Mouse (Mus musculus) kidney, adult 2 months (tissue): ENCODE measurements around the gene Tbc1d1. TPM values are rescaled to one million over a fixed set of nuclear protein-coding genes. Genes with fewer than 3 reads are reported as not detected.
A peak's percentile ranks its signal among the peaks of the same experiment; 100 is the strongest.

Experiments used
- DNase-seq: peaks from one replicate; pipeline ENCODE4 v3.0.0; 2021
- H3K27ac ChIP-seq: fragments of 200-500 bp; 2 replicates; pipeline ENCODE4 v1.5.1; 2012; ENCODE audit warnings: low read depth, low read length, control low read depth, inconsistent platforms; ENCODE audit not compliant: insufficient read depth
- H3K27me3 ChIP-seq: fragments of 200-500 bp; replicated peaks from 2 replicates; pipeline ENCODE4 v1.6.1; 2012; ENCODE audit warnings: mild to moderate bottlenecking, moderate library complexity, low read length, inconsistent platforms; ENCODE audit not compliant: control insufficient read depth, insufficient read depth
- H3K36me3 ChIP-seq: fragments of 200-500 bp; 2 replicates; pipeline ENCODE4 v1.6.1; 2012; ENCODE audit warnings: mild to moderate bottlenecking, moderate library complexity, low read length, inconsistent platforms; ENCODE audit not compliant: control insufficient read depth, insufficient read depth
- H3K4me1 ChIP-seq: fragments of 200-500 bp; 2 replicates; pipeline ENCODE4 v1.6.1; 2011; ENCODE audit warnings: low read length; ENCODE audit not compliant: control insufficient read depth, insufficient read depth
- H3K4me3 ChIP-seq: fragments of 200-500 bp; 2 replicates; pipeline ENCODE4 v1.5.1; 2011; ENCODE audit warnings: mild to moderate bottlenecking, low read depth, low read length, control low read depth; ENCODE audit not compliant: insufficient read depth
- CTCF ChIP-seq: fragments of 200-500 bp; conservative IDR thresholded peaks from 2 replicates; pipeline ENCODE4 v1.5.1; 2011; ENCODE audit warnings: low read depth, mild to moderate bottlenecking, control low read depth, low read length, moderate library complexity, mixed read lengths; ENCODE audit not compliant: insufficient read depth, insufficient read length
- POLR2A ChIP-seq: fragments of 200-500 bp; IDR thresholded peaks from one replicate; pipeline ENCODE4 v1.6.1; 2011; ENCODE audit warnings: low read depth, low read length, control low read depth
- WGBS: fragments of 180-500 bp; shearing (Covaris S2); methylation state at CpG from one replicate; pipeline ENCODE4 v1.1.7; 2018; 5-methylcytosine and 5-hydroxymethylcytosine counted together
- polyA plus RNA-seq: library from polyadenylated mRNA; depleted of rRNA; stranded (reverse); fragments of >200 nt; gene quantifications from 2 replicates; pipeline ENCODE4 v1.2.3, GENCODE M21; 2012

The Tbc1d1 gene
- polyA plus RNA-seq, 1 experiment: 38.3 TPM

- WGBS: 55% methylated on average over 13 of the region's 13 CpGs
- H3K4me3 ChIP-seq: no peak overlapping the region
- H3K4me1 ChIP-seq: peaks cover 8% of the 10 kb centered on the region
- H3K27me3 ChIP-seq: no peaks in the 10 kb centered on the region
- no peak for DNase-seq
- no peaks in the 10 kb centered on the region for H3K36me3 ChIP-seq
- H3K27ac ChIP-seq: no peak overlapping the region
- TF ChIP-seq CTCF (no peak), POLR2A (no peak)
Observed at GRCm38 (mm10) chr5:64372292-64372961, 216.3 kb downstream of the Tbc1d1 start.

- WGBS: 74% methylated on average over 5 of the region's 5 CpGs
- no peak overlapping the region for H3K27ac ChIP-seq
- H3K36me3 ChIP-seq: no peaks in the 10 kb centered on the region
- TF ChIP-seq CTCF: no peak
- TF ChIP-seq POLR2A: no peak
- H3K27me3 ChIP-seq: no peaks in the 10 kb centered on the region
- DNase-seq: no peak
- H3K4me1 ChIP-seq: no peaks in the 10 kb centered on the region
- no peak overlapping the region for H3K4me3 ChIP-seq
Observed at GRCm38 (mm10) chr5:64373695-64374094, 217.6 kb downstream of the Tbc1d1 start.

GRCm38 (mm10) chr5:64375851-64376250, 219.7 kb downstream of the Tbc1d1 start:
- WGBS: 54% methylated on average over 3 of the region's 3 CpGs
- TF ChIP-seq CTCF: no peak
- TF ChIP-seq POLR2A: no peak
- H3K27me3 ChIP-seq: no peaks in the 10 kb centered on the region
- no peak overlapping the region for H3K27ac ChIP-seq
- no peak overlapping the region for H3K4me3 ChIP-seq
- H3K4me1 ChIP-seq: 0 out of 2 replicates have a peak, but pooled peaks cover 3% of the 10 kb centered on the region
- no peaks in the 10 kb centered on the region for H3K36me3 ChIP-seq
- DNase-seq: no peak

GRCm38 (mm10) chr5:64376466-64376865, 220.4 kb downstream of the Tbc1d1 start:
- H3K4me3 ChIP-seq: no peak overlapping the region
- TF ChIP-seq CTCF (no peak), POLR2A (no peak)
- no peak overlapping the region for H3K27ac ChIP-seq
- H3K27me3 ChIP-seq: no peaks in the 10 kb centered on the region
- H3K4me1 ChIP-seq: 0 out of 2 replicates have a peak, but pooled peaks cover 3% of the 10 kb centered on the region
- 71% methylated on average over 7 of the region's 7 CpGs for WGBS
- H3K36me3 ChIP-seq: no peaks in the 10 kb centered on the region
- DNase-seq: no peak

- Histone ChIP-seq H3K36me3 (no peaks in the 10 kb centered on the region), H3K27me3 (no peaks in the 10 kb centered on the region), H3K27ac (no peak overlapping the region), H3K4me1 (0 out of 2 replicates have a peak, but pooled peaks cover 3% of the 10 kb centered on the region), H3K4me3 (no peak overlapping the region)
- 76% methylated on average over 8 of the region's 8 CpGs for WGBS
- no peak for DNase-seq
- TF ChIP-seq CTCF (no peak), POLR2A (no peak)
Observed at GRCm38 (mm10) chr5:64377705-64378104, 221.6 kb downstream of the Tbc1d1 start.

- DNase-seq: peak; percentile 48
- Histone ChIP-seq H3K36me3 (no peaks in the 10 kb centered on the region), H3K27me3 (no peaks in the 10 kb centered on the region), H3K4me1 (0 out of 2 replicates have a peak, but pooled peaks cover 3% of the 10 kb centered on the region), H3K4me3 (no peak overlapping the region), H3K27ac (peak overlapping the region; percentile 58; the same call in 1 of the 2 replicates)
- WGBS: 37% methylated on average over 13 of the region's 13 CpGs
- TF ChIP-seq POLR2A (no peak), CTCF (no peak)
Observed at GRCm38 (mm10) chr5:64378591-64379275, 222.6 kb downstream of the Tbc1d1 start.

- no peak overlapping the region for H3K27ac ChIP-seq
- 91% methylated on average over 5 of the region's 5 CpGs for WGBS
- H3K4me3 ChIP-seq: no peak overlapping the region
- 0 out of 2 replicates have a peak, but pooled peaks cover 3% of the 10 kb centered on the region for H3K4me1 ChIP-seq
- no peak for DNase-seq
- no peaks in the 10 kb centered on the region for H3K36me3 ChIP-seq
- TF ChIP-seq CTCF (no peak), POLR2A (no peak)
- H3K27me3 ChIP-seq: no peaks in the 10 kb centered on the region
Observed at GRCm38 (mm10) chr5:64379829-64380228, 223.7 kb downstream of the Tbc1d1 start.
